ENCODE assay signal across 20 mouse cellular contexts in genomic region chr4:44605453-44605852, GRCm38 (mm10).
DNase-seq lines count a peak whose midpoint lies in the region; ATAC-seq lines count a peak whose summit lies in the region.
"Had no signal": no experiment of that assay in that cellular context is flagged by ENCODE, and none has a peak within 500 bp of the region (broad histone marks: within the 10 kb centered on the region; RNA-seq: fewer than 3 reads in every experiment).

No protein-coding gene starts in this region.

- no peak overlapping the region for H3K27ac ChIP-seq in heart, embryonic 14.5 days (replicated peaks in 1 of 2; ENCODE audit: control insufficient read depth in 1 of 2, insufficient read depth in 1 of 2, low read depth in 2 of 2, low read length in 2 of 2)
- H3K27ac ChIP-seq in heart, embryonic 10.5 days: no peak overlapping the region
- H3K27ac ChIP-seq: embryonic facial prominence, embryonic 13.5 days; forebrain, embryonic 12.5 days; heart, embryonic 13.5 days; hindbrain, embryonic 10.5 days; hindbrain, embryonic 14.5 days had no signal

- no peaks in the 10 kb centered on the region for H3K9me3 ChIP-seq in heart, embryonic 14.5 days (ENCODE audit: control insufficient read depth, low read length)
- no peaks in the 10 kb centered on the region for H3K9me3 ChIP-seq in heart, embryonic 10.5 days
- H3K9me3 ChIP-seq: embryonic facial prominence, embryonic 13.5 days; forebrain, embryonic 12.5 days; heart, embryonic 13.5 days; hindbrain, embryonic 10.5 days had no signal

- DNase-seq in heart, embryonic 10.5 days (ENCODE audit: low spot score): no peak
- DNase-seq in c-Kit-positive CD71-positive TER-119-positive erythroid progenitor cells, embryonic 14.5 days (ENCODE audit: low spot score): peak; percentile 0
- peak; percentile 48 to 61 for DNase-seq in heart, postnatal 14 days
- DNase-seq in left cerebral cortex, adult 18-20 months (ENCODE audit: low spot score in 2 of 2): no peak
- DNase-seq in embryo, embryonic 10.5 days (ENCODE audit: low spot score): no peak
- DNase-seq: adrenal gland, adult 8-10 months; adrenal gland, postnatal 36 days; cerebellum, adult 11-12 months; cerebellum, adult 9-10 months; cerebellum, postnatal 25 days; gastrocnemius, postnatal 10 days; kidney, adult 2 months had no signal

- 0 out of 2 replicates have a peak overlapping the region, but pooled peaks have one; percentile 6 for H3K4me2 ChIP-seq in heart, embryonic 14.5 days (ENCODE audit: low read length)
- H3K4me2 ChIP-seq: embryonic facial prominence, embryonic 13.5 days; forebrain, embryonic 12.5 days; heart, embryonic 13.5 days; hindbrain, embryonic 14.5 days had no signal

- no peak overlapping the region for H3K9ac ChIP-seq in heart, embryonic 14.5 days (ENCODE audit: low read length)
- H3K9ac ChIP-seq: embryonic facial prominence, embryonic 13.5 days; forebrain, embryonic 12.5 days; heart, embryonic 13.5 days; hindbrain, embryonic 14.5 days had no signal

- peaks cover 7 to 18% of the 10 kb centered on the region in 2 experiments for H3K4me1 ChIP-seq in heart, embryonic 14.5 days (ENCODE audit: control insufficient read depth in 2 of 2, insufficient read depth in 2 of 2, low read length in 2 of 2)
- H3K4me1 ChIP-seq in heart, embryonic 10.5 days: peaks cover 7% of the 10 kb centered on the region; the same call in 1 of the 2 replicates

- no peaks in the 10 kb centered on the region for H3K27me3 ChIP-seq in heart, embryonic 14.5 days (ENCODE audit: control insufficient read depth, insufficient read depth, low read length)
- H3K27me3 ChIP-seq in heart, embryonic 10.5 days (ENCODE audit: insufficient read depth, poor library complexity, severe bottlenecking): no peaks in the 10 kb centered on the region
- H3K27me3 ChIP-seq: forebrain, embryonic 12.5 days; heart, embryonic 13.5 days had no signal

- 16% methylated on average over 2 of the region's 2 CpGs for WGBS in heart, embryonic 14.5 days
- 68% methylated on average over 2 of the region's 2 CpGs for WGBS in heart, embryonic 10.5 days

- H3K4me3 ChIP-seq in heart, embryonic 14.5 days (ENCODE audit: control insufficient read depth in 1 of 2, insufficient read depth in 1 of 2, low read depth in 1 of 2, low read length in 2 of 2): no peak overlapping the region
- no peak overlapping the region for H3K4me3 ChIP-seq in heart, embryonic 10.5 days
- H3K4me3 ChIP-seq: embryonic facial prominence, embryonic 13.5 days; forebrain, embryonic 12.5 days; heart, embryonic 13.5 days; hindbrain, embryonic 10.5 days had no signal

- ATAC-seq in heart, embryonic 14.5 days (ENCODE audit: insufficient number of reproducible peaks, insufficient read depth, low FRiP score, low read depth): no peak
- ATAC-seq: forebrain, embryonic 16.5 days; intestine, embryonic 16.5 days had no signal

- H3K36me3 ChIP-seq in heart, embryonic 14.5 days (ENCODE audit: control insufficient read depth, insufficient read depth, low read length): no peaks in the 10 kb centered on the region
- H3K36me3 ChIP-seq in heart, embryonic 10.5 days: no peaks in the 10 kb centered on the region
- H3K36me3 ChIP-seq: embryonic facial prominence, embryonic 13.5 days; forebrain, embryonic 12.5 days; heart, embryonic 13.5 days had no signal

- intact Hi-C loops in heart, postnatal 14 days (cut with DNase I): no loop called here

Comparison
In these comparisons a context has a peak if more than half of its experiments do, and no peak if none do; other contexts are left out.
1. DNase-seq: peak in c-Kit-positive CD71-positive TER-119-positive erythroid progenitor cells, embryonic 14.5 days (single experiment) and heart, postnatal 14 days (2 of 2); none in heart, embryonic 10.5 days (single experiment), left cerebral cortex, adult 18-20 months (0 of 2) and embryo, embryonic 10.5 days (single experiment).